Mouse (Mus musculus): ENCODE measurements around the gene Nrip2.

- TF ChIP-seq CTCF (IDR thresholded peaks at IDR 0.05; ENCODE audit: control insufficient read depth, insufficient read depth, low read length) (no peak), POLR2A (IDR thresholded peaks at IDR 0.05; ENCODE audit: borderline replicate concordance, control insufficient read depth, low read depth, low read length) (no peak)
Measured at GRCm38 (mm10) chr6:128364721-128365120, 34.4 kb upstream of the Nrip2 start.
